Mouse (Mus musculus) adrenal gland, postnatal 36 days (tissue): ENCODE measurements around the gene Fgr. TPM values are rescaled to one million over a fixed set of nuclear protein-coding genes. Genes with fewer than 3 reads are reported as not detected.

Experiments used
- total RNA-seq, 2 experiments: library from RNA; stranded (reverse); gene quantifications; 2 replicates each; pipeline ENCODE4 v1.2.3; 2021

Gene Fgr
- total RNA-seq, 2 experiments from 2014 or later, result 0.30 to 0.40 TPM

Other genes with a start within 250 kb of the Fgr start
- 1 to 10 TPM; 3.3 to 5.7 TPM for gene Xkr8, start 241.5 kb upstream of the Fgr start, total RNA-seq
- 10 to 100 TPM in 1 of 2 experiments, under 1 TPM in 1; 0.99 to 31.3 TPM for gene Smpdl3b, start 216.8 kb upstream of the Fgr start, total RNA-seq
- 10 to 100 TPM; 10.8 to 13.6 TPM for gene Rpa2, start 205.8 kb upstream of the Fgr start, total RNA-seq
- gene Themis2, start 177.7 kb upstream of the Fgr start, total RNA-seq, result 1 to 10 TPM; 1.3 to 1.7 TPM
- 10 to 100 TPM; 43.0 to 49.3 TPM for gene Ppp1r8, start 130.9 kb upstream of the Fgr start, total RNA-seq
- gene Stx12, start 89.6 kb upstream of the Fgr start, total RNA-seq, result 10 to 100 TPM; 60.9 to 64.1 TPM
- 10 to 100 TPM; 35.5 to 38.6 TPM for gene Fam76a, start 51.5 kb upstream of the Fgr start, total RNA-seq
- 10 to 100 TPM; 63.7 to 74.1 TPM for gene Ahdc1, start 37.2 kb downstream of the Fgr start, total RNA-seq
- gene Wasf2, start 156.4 kb downstream of the Fgr start, total RNA-seq, result 100 to 1,000 TPM; 122 to 132 TPM
- 1 to 10 TPM in 1 of 2 experiments, under 1 TPM in 1; 0.79 to 1.1 TPM for gene Cd164l2, start 238.0 kb downstream of the Fgr start, total RNA-seq
- under 1 TPM; 0.63 to 0.89 TPM for gene Gpr3, start 238.4 kb downstream of the Fgr start, total RNA-seq